Mouse (Mus musculus) lung, embryonic 15.5 days (tissue): Measurements from ENCODE around the gene Zdhhc17. TPM values are rescaled to one million over a fixed set of nuclear protein-coding genes. Genes with fewer than 3 reads are reported as not detected.

Source experiments
- ATAC-seq: fragments of 200-750 bp; cut with Nextera tagmentation; 2 replicates; pipeline ENCODE4 v1.8.0; 2017; ENCODE audit warnings: moderate number of reproducible peaks, borderline replicate concordance; ENCODE audit not compliant: low FRiP score, low TSS enrichment; ENCODE audit errors: extremely low read depth
- H3K27ac ChIP-seq: fragments of 300-500 bp; sonication (generic); 2 replicates; pipeline ENCODE4 v1.5.1; 2015; ENCODE audit warnings: moderate library complexity, mild to moderate bottlenecking, inconsistent platforms
- H3K27me3 ChIP-seq: fragments of 300-500 bp; sonication (generic); 2 replicates; pipeline ENCODE4 v1.6.1; 2015; ENCODE audit warnings: inconsistent platforms
- H3K36me3 ChIP-seq: fragments of 300-500 bp; sonication (generic); 2 replicates; pipeline ENCODE4 v1.6.1; 2015; ENCODE audit warnings: inconsistent platforms
- H3K4me1 ChIP-seq: fragments of 300-500 bp; sonication (generic); 2 replicates; pipeline ENCODE4 v1.6.1; 2015; ENCODE audit warnings: inconsistent platforms
- H3K4me2 ChIP-seq: fragments of 300-500 bp; sonication (generic); 2 replicates; pipeline ENCODE4 v1.6.1; 2015; ENCODE audit warnings: inconsistent platforms, mild to moderate bottlenecking, moderate library complexity
- H3K4me3 ChIP-seq: fragments of 300-500 bp; sonication (generic); 2 replicates; pipeline ENCODE4 v1.5.1; 2015; ENCODE audit warnings: mild to moderate bottlenecking, inconsistent platforms
- H3K9ac ChIP-seq: fragments of 300-500 bp; sonication (generic); 2 replicates; pipeline ENCODE4 v1.6.1; 2015; ENCODE audit warnings: inconsistent platforms
- H3K9me3 ChIP-seq: fragments of 300-500 bp; sonication (generic); 2 replicates; pipeline ENCODE4 v1.6.1; 2016; ENCODE audit warnings: inconsistent platforms
- WGBS: fragments of 180-500 bp; shearing (Covaris S2); methylation state at CpG from one replicate; pipeline ENCODE4 v1.1.7; 2015; 5-methylcytosine and 5-hydroxymethylcytosine counted together
- polyA plus RNA-seq: library from polyadenylated mRNA; unstranded; fragments of >200 nt; fragmentation: Nextera tagmentation; extraction: Ambion mirVana; gene quantifications from 2 replicates; pipeline ENCODE4 v1.2.1, GENCODE M21; 2015

The Zdhhc17 gene
- polyA plus RNA-seq, 1 experiment from 2014 or later = 20.5 TPM

GRCm38 (mm10) chr10:110999201-110999600 is 10.7 kb downstream of the Zdhhc17 start:
- WGBS = 49% methylated on average over 5 of the region's 5 CpGs
- Histone ChIP-seq H3K9me3 (no peaks in the 10 kb centered on the region), H3K36me3 (no peaks in the 10 kb centered on the region), H3K9ac (no peak overlapping the region), H3K27me3 (no peaks in the 10 kb centered on the region), H3K4me1 (no peaks in the 10 kb centered on the region), H3K27ac (no peak overlapping the region), H3K4me3 (no peak overlapping the region), H3K4me2 (no peak overlapping the region)
- ATAC-seq = no peak

GRCm38 (mm10) chr10:110997180-110997579 is 12.8 kb downstream of the Zdhhc17 start:
- no peak for ATAC-seq
- Histone ChIP-seq H3K9ac (no peak overlapping the region), H3K9me3 (no peaks in the 10 kb centered on the region), H3K4me3 (no peak overlapping the region), H3K27me3 (no peaks in the 10 kb centered on the region), H3K4me1 (peaks cover 2% of the 10 kb centered on the region), H3K27ac (no peak overlapping the region), H3K4me2 (no peak overlapping the region), H3K36me3 (no peaks in the 10 kb centered on the region)
- 85% methylated on average over 6 of the region's 6 CpGs for WGBS

GRCm38 (mm10) chr10:110994761-110995160 is 15.2 kb downstream of the Zdhhc17 start:
- H3K36me3 ChIP-seq = no peaks in the 10 kb centered on the region
- no peak overlapping the region for H3K9ac ChIP-seq
- no peak overlapping the region for H3K4me3 ChIP-seq
- WGBS = 37% methylated on average over 5 of the region's 5 CpGs
- ATAC-seq = no peak
- no peaks in the 10 kb centered on the region for H3K9me3 ChIP-seq
- H3K4me1 ChIP-seq = peaks cover 6% of the 10 kb centered on the region
- H3K27ac ChIP-seq = no peak overlapping the region
- no peaks in the 10 kb centered on the region for H3K27me3 ChIP-seq
- no peak overlapping the region for H3K4me2 ChIP-seq

- H3K4me3 ChIP-seq = no peak overlapping the region
- no peaks in the 10 kb centered on the region for H3K27me3 ChIP-seq
- WGBS = 59% methylated on average over 5 of the region's 5 CpGs
- H3K4me2 ChIP-seq = no peak overlapping the region
- H3K9ac ChIP-seq = no peak overlapping the region
- ATAC-seq = no peak
- H3K4me1 ChIP-seq = peaks cover 6% of the 10 kb centered on the region
- H3K27ac ChIP-seq = no peak overlapping the region
- no peaks in the 10 kb centered on the region for H3K36me3 ChIP-seq
- H3K9me3 ChIP-seq = no peaks in the 10 kb centered on the region
These were observed 16.7 kb downstream of the Zdhhc17 start for GRCm38 (mm10) chr10:110993249-110993648.

GRCm38 (mm10) chr10:110992047-110992431 is 17.9 kb downstream of the Zdhhc17 start:
- H3K4me3 ChIP-seq = no peak overlapping the region
- 40% methylated on average over 9 of the region's 9 CpGs for WGBS
- no peaks in the 10 kb centered on the region for H3K9me3 ChIP-seq
- H3K4me1 ChIP-seq = peaks cover 6% of the 10 kb centered on the region
- H3K27ac ChIP-seq = no peak overlapping the region
- no peak overlapping the region for H3K9ac ChIP-seq
- H3K4me2 ChIP-seq = no peak overlapping the region
- H3K27me3 ChIP-seq = no peaks in the 10 kb centered on the region
- H3K36me3 ChIP-seq = no peaks in the 10 kb centered on the region
- ATAC-seq = no peak

GRCm38 (mm10) chr10:110991307-110992046 is 18.5 kb downstream of the Zdhhc17 start:
- no peak for ATAC-seq
- Histone ChIP-seq H3K4me2 (no peak overlapping the region), H3K4me1 (peaks cover 6% of the 10 kb centered on the region), H3K36me3 (no peaks in the 10 kb centered on the region), H3K9ac (no peak overlapping the region), H3K27me3 (no peaks in the 10 kb centered on the region), H3K4me3 (no peak overlapping the region), H3K27ac (no peak overlapping the region), H3K9me3 (no peaks in the 10 kb centered on the region)
- WGBS = 73% methylated on average over 6 of the region's 6 CpGs

- no peaks in the 10 kb centered on the region for H3K9me3 ChIP-seq
- H3K4me2 ChIP-seq = no peak overlapping the region
- H3K4me1 ChIP-seq = peaks cover 6% of the 10 kb centered on the region
- no peak overlapping the region for H3K27ac ChIP-seq
- 70% methylated on average over 2 of the region's 2 CpGs for WGBS
- no peaks in the 10 kb centered on the region for H3K27me3 ChIP-seq
- no peak overlapping the region for H3K4me3 ChIP-seq
- no peaks in the 10 kb centered on the region for H3K36me3 ChIP-seq
- ATAC-seq = no peak
- no peak overlapping the region for H3K9ac ChIP-seq
These were observed 20.2 kb downstream of the Zdhhc17 start for GRCm38 (mm10) chr10:110989729-110990128.

GRCm38 (mm10) chr10:110986682-110987081 is 23.3 kb downstream of the Zdhhc17 start:
- Histone ChIP-seq H3K27ac (no peak overlapping the region), H3K4me3 (no peak overlapping the region), H3K4me2 (no peak overlapping the region), H3K9ac (no peak overlapping the region), H3K36me3 (no peaks in the 10 kb centered on the region), H3K27me3 (no peaks in the 10 kb centered on the region), H3K4me1 (no peaks in the 10 kb centered on the region), H3K9me3 (no peaks in the 10 kb centered on the region)
- 87% methylated on average over 17 of the region's 17 CpGs for WGBS
- no peak for ATAC-seq

GRCm38 (mm10) chr10:110982771-110983170 is 27.2 kb downstream of the Zdhhc17 start:
- no peaks in the 10 kb centered on the region for H3K4me1 ChIP-seq
- H3K9ac ChIP-seq = no peak overlapping the region
- no peaks in the 10 kb centered on the region for H3K9me3 ChIP-seq
- peaks cover 5% of the 10 kb centered on the region for H3K36me3 ChIP-seq
- H3K4me3 ChIP-seq = no peak overlapping the region
- H3K27me3 ChIP-seq = no peaks in the 10 kb centered on the region
- no peak overlapping the region for H3K4me2 ChIP-seq
- no peak overlapping the region for H3K27ac ChIP-seq
- ATAC-seq = no peak
- WGBS = 70% methylated on average over 4 of the region's 4 CpGs

- WGBS = 87% methylated on average over 6 of the region's 6 CpGs
- Histone ChIP-seq H3K4me1 (no peaks in the 10 kb centered on the region), H3K36me3 (peaks cover 5% of the 10 kb centered on the region), H3K27ac (no peak overlapping the region), H3K4me2 (no peak overlapping the region), H3K9ac (no peak overlapping the region), H3K9me3 (no peaks in the 10 kb centered on the region), H3K4me3 (no peak overlapping the region), H3K27me3 (no peaks in the 10 kb centered on the region)
- no peak for ATAC-seq
These were observed 29.5 kb downstream of the Zdhhc17 start for GRCm38 (mm10) chr10:110980441-110980840.

- Histone ChIP-seq H3K27ac (no peak overlapping the region), H3K9ac (no peak overlapping the region), H3K4me3 (no peak overlapping the region), H3K27me3 (no peaks in the 10 kb centered on the region), H3K36me3 (peaks cover 5% of the 10 kb centered on the region), H3K9me3 (no peaks in the 10 kb centered on the region), H3K4me2 (no peak overlapping the region), H3K4me1 (no peaks in the 10 kb centered on the region)
- ATAC-seq = no peak
- 79% methylated on average over 2 of the region's 2 CpGs for WGBS
These were observed 30.5 kb downstream of the Zdhhc17 start for GRCm38 (mm10) chr10:110979431-110979830.

GRCm38 (mm10) chr10:110977379-110977778 is 32.6 kb downstream of the Zdhhc17 start:
- no peaks in the 10 kb centered on the region for H3K9me3 ChIP-seq
- ATAC-seq = no peak
- H3K27me3 ChIP-seq = no peaks in the 10 kb centered on the region
- no peak overlapping the region for H3K4me2 ChIP-seq
- no peak overlapping the region for H3K9ac ChIP-seq
- no peaks in the 10 kb centered on the region for H3K4me1 ChIP-seq
- peaks cover 11% of the 10 kb centered on the region for H3K36me3 ChIP-seq
- whole genome bisulfite sequencing = 50% methylated on average over 2 of the region's 2 CpGs
- H3K4me3 ChIP-seq = no peak overlapping the region
- H3K27ac ChIP-seq = no peak overlapping the region
